Mouse (Mus musculus) midbrain, embryonic 14.5 days (tissue): ENCODE measurements around the gene Car15. TPM values are rescaled to one million over a fixed set of nuclear protein-coding genes. Genes with fewer than 3 reads are reported as not detected.
A peak's percentile ranks its signal among the peaks of the same experiment; 100 is the strongest.

ENCODE experiments used
- ATAC-seq: fragments of 200-750 bp; cut with Nextera tagmentation; 2 replicates; pipeline ENCODE4 v1.8.0; 2017; ENCODE audit warnings: moderate number of reproducible peaks, moderate library complexity; ENCODE audit not compliant: low FRiP score, low TSS enrichment
- DNase-seq: peaks from one replicate; pipeline ENCODE4 v3.0.0-alpha.2; 2015
- H3K27ac ChIP-seq: fragments of 300-500 bp; sonication (generic); replicated peaks from 2 replicates; pipeline ENCODE4 v1.5.1; 2014; ENCODE audit warnings: mild to moderate bottlenecking, low read depth, low read length, moderate library complexity
- H3K27me3 ChIP-seq: fragments of 300-500 bp; sonication (generic); 2 replicates; pipeline ENCODE4 v1.6.1; 2014; ENCODE audit warnings: low read length, control low read depth, mixed read lengths; ENCODE audit not compliant: control insufficient read depth, insufficient read depth
- H3K36me3 ChIP-seq: fragments of 300-500 bp; sonication (generic); 2 replicates; pipeline ENCODE4 v1.6.1; 2014; ENCODE audit warnings: low read length, control low read depth; ENCODE audit not compliant: control insufficient read depth, insufficient read depth
- H3K4me1 ChIP-seq: fragments of 300-500 bp; sonication (generic); 2 replicates; pipeline ENCODE4 v1.6.1; 2014; ENCODE audit warnings: mild to moderate bottlenecking, antibody characterized with exemption, low read length, control low read depth; ENCODE audit not compliant: control insufficient read depth, insufficient read depth
- H3K4me2 ChIP-seq: fragments of 300-500 bp; sonication (generic); 2 replicates; pipeline ENCODE4 v1.6.1; 2014; ENCODE audit warnings: mild to moderate bottlenecking, low read length, moderate library complexity
- H3K4me3 ChIP-seq: fragments of 300-500 bp; sonication (generic); replicated peaks from 2 replicates; pipeline ENCODE4 v1.5.1; 2014; ENCODE audit warnings: low read depth, low read length
- H3K9ac ChIP-seq: fragments of 300-500 bp; sonication (generic); replicated peaks from 2 replicates; pipeline ENCODE4 v1.6.1; 2014; ENCODE audit warnings: mild to moderate bottlenecking, low read length, moderate library complexity
- H3K9me3 ChIP-seq: fragments of 300-500 bp; sonication (generic); 2 replicates; pipeline ENCODE4 v1.6.1; 2016; ENCODE audit warnings: low read length, control low read depth, mixed read lengths; ENCODE audit not compliant: control insufficient read depth
- WGBS: fragments of 180-500 bp; shearing (Covaris S2); extraction: QIAGEN DNeasy Blood & Tissue Kit; methylation state at CpG from one replicate; pipeline ENCODE4 v1.1.7; 2014; 5-methylcytosine and 5-hydroxymethylcytosine counted together
- polyA plus RNA-seq: library from polyadenylated mRNA; unstranded; fragments of >200 nt; fragmentation: Nextera tagmentation; extraction: Ambion mirVana; gene quantifications from 2 replicates; pipeline ENCODE4 v1.2.1, GENCODE M21; 2014

Car15 gene
- polyA plus RNA-seq, 1 experiment from 2014 or later, result 3.9 TPM

DNA sequence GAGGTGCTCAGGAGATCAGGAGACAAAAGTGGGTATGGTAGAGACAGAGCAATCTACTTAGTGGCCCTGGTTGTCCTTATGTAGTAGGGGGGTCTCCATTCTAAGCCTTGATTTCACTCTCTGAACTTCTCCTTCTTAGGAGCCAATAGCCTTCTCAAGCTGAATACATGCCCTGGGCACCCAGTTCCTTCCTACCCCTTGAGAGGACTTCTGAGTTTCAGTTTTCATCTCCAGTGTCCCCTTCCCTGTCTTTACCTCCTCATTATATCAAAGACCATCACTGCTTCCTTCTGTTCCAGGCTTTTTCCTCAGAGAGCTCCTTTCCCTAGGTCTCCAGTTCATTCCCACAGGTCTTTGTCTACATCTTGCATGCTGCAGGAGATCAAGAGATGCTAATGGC lies 41.6 kb downstream of the Car15 start:
- peaks cover 61% of the 10 kb centered on the region for H3K27me3 ChIP-seq
- no peak for DNase-seq
- H3K4me3 ChIP-seq, result peak overlapping the region; percentile 42
- H3K4me2 ChIP-seq, result peak overlapping the region; percentile 79
- peaks cover 15% of the 10 kb centered on the region; the same call in 1 of the 2 replicates for H3K4me1 ChIP-seq
- peaks cover 23% of the 10 kb centered on the region for H3K36me3 ChIP-seq
- no peak overlapping the region for H3K27ac ChIP-seq
- no peaks in the 10 kb centered on the region for H3K9me3 ChIP-seq
- ATAC-seq, result no peak
- peak overlapping the region; percentile 56; the same call in 1 of the 2 replicates for H3K9ac ChIP-seq

DNA sequence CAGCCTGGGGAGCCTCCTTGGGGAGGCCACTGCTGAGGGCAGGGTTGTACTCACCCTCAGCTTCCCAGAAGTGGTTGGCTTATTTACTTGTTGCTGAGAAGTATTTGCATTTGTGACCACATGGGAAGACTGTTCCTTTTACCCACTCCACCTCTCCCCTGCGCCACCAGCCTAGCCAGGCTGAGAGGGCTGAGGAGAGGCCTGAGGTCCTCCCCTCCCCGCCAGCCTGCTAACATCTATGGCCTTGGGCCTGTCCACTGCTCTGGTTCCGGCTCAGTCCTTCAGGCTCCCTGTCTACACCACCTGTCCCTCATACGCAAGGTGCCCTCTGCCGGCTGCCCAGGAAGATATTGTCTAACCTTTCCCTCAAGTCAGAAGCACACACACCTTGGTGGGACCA lies 42.5 kb downstream of the Car15 start:
- ATAC-seq (no peak), DNase-seq (no peak)
- H3K36me3 ChIP-seq, result peaks cover 32% of the 10 kb centered on the region
- H3K4me3 ChIP-seq, result no peak overlapping the region
- 64% methylated on average over 5 of the region's 5 CpGs for WGBS
- peaks cover 15% of the 10 kb centered on the region; the same call in 1 of the 2 replicates for H3K4me1 ChIP-seq
- no peak overlapping the region for H3K27ac ChIP-seq
- no peak overlapping the region for H3K4me2 ChIP-seq
- peaks cover 53% of the 10 kb centered on the region for H3K27me3 ChIP-seq
- no peak overlapping the region for H3K9ac ChIP-seq
- H3K9me3 ChIP-seq, result no peaks in the 10 kb centered on the region

DNA sequence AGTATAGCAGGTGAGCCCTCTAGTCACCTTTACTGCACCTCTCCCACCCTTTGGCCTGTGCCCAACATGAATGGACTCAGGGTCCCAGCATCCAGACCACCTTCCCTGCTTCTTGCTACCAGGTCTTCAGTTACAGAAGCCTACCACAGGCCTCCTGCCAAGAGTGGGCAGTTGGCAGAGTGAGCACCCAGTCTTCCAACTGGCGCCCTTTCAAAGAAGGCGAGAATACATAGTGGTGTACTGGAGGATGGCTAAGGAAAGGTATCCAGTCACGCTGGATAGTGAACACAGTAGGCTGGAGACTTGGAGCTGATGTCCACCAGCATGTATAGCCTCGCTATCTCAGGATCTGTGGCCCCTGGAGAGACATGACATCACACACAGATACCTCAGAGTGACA lies 44.1 kb downstream of the Car15 start:
- Histone ChIP-seq H3K36me3 (peaks cover 44% of the 10 kb centered on the region), H3K9me3 (no peaks in the 10 kb centered on the region), H3K27ac (no peak overlapping the region), H3K9ac (no peak overlapping the region), H3K4me2 (no peak overlapping the region), H3K4me1 (peaks cover 15% of the 10 kb centered on the region; the same call in 1 of the 2 replicates), H3K4me3 (no peak overlapping the region), H3K27me3 (peaks cover 39% of the 10 kb centered on the region)
- no peak for ATAC-seq
- no peak for DNase-seq
- WGBS, result 86% methylated on average over 4 of the region's 4 CpGs

DNA sequence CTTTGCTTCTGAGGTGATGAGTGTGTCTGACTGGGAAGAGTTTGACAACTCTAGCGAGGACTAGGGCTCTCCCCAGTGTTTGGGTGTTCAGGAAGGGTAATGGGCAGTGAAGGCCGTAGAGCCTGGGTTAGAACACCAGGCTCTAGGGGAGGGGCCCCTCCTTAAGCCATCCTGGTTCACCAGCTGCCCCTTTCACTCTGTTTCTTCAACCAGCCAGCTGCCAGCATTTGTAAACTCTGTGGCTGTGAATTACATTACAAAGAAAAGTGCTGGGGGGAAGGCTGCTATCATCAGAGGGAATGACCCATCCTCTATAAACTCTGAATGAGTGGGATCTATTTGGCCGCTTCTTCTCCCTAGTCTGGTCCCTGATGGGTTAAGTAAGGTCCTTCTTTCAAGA lies 45.4 kb downstream of the Car15 start:
- H3K36me3 ChIP-seq, result peaks cover 55% of the 10 kb centered on the region
- 69% methylated on average over 3 of the region's 3 CpGs for WGBS

DNA sequence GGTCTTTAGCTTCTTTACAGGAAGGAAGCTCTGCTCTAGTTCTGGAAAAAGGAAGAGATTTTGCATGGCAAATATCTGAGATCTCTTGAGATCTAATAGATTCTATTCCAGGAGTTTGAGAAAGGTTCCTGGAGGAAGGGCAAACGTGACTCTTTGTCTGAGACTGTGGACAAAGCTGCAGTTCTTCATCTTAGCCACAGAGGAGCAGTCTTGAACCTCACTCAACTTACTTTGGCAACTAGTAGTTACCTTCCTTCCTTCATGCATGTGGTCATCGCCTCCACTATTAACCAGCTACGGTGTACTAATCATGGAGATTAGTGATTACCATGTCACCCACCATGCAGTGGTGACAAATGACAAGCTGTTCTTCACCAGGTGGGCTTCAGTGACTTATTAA lies 52.8 kb downstream of the Car15 start:
- 66% methylated on average over 3 of the region's 3 CpGs for WGBS
- no peak overlapping the region for H3K27ac ChIP-seq

More for the DNA sequence above, 45.4 kb downstream of the Car15 start:
- no peak overlapping the region for H3K27ac ChIP-seq
- H3K9ac ChIP-seq, result no peak overlapping the region
- H3K4me3 ChIP-seq, result no peak overlapping the region
- no peaks in the 10 kb centered on the region for H3K9me3 ChIP-seq
- DNase-seq (no peak), ATAC-seq (no peak)
- no peak overlapping the region for H3K4me2 ChIP-seq
- H3K27me3 ChIP-seq, result peaks cover 26% of the 10 kb centered on the region
- peaks cover 10% of the 10 kb centered on the region; the same call in 1 of the 2 replicates for H3K4me1 ChIP-seq

More for the DNA sequence above, 52.8 kb downstream of the Car15 start:
- Histone ChIP-seq H3K9me3 (no peaks in the 10 kb centered on the region), H3K4me3 (no peak overlapping the region), H3K9ac (no peak overlapping the region), H3K27me3 (no peaks in the 10 kb centered on the region), H3K36me3 (peaks cover 81% of the 10 kb centered on the region), H3K4me1 (no peaks in the 10 kb centered on the region), H3K4me2 (no peak overlapping the region)
- ATAC-seq (no peak), DNase-seq (no peak)

Other genes with a start within 250 kb of the Car15 start
- gene Smpd4, start 219.0 kb downstream of the Car15 start, polyA plus RNA-seq, result 29.1 and 29.3 TPM in 2 replicates
- 9.4 and 9.6 TPM in 2 replicates for gene Ccdc74a, start 191.9 kb downstream of the Car15 start, polyA plus RNA-seq
- gene Med15, start 105.5 kb downstream of the Car15 start, polyA plus RNA-seq, result 37.2 and 39.8 TPM in 2 replicates
- gene Klhl22, start 78.7 kb downstream of the Car15 start, polyA plus RNA-seq, result 75.5 and 75.6 TPM in 2 replicates
- gene Scarf2, start 41.1 kb downstream of the Car15 start, polyA plus RNA-seq, result 0.55 and 1.0 TPM in 2 replicates
- gene B830017H08Rik, start 5.2 kb downstream of the Car15 start, polyA plus RNA-seq, result 2.4 and 5.3 TPM in 2 replicates
- gene Gm20518, start 53.3 kb upstream of the Car15 start, polyA plus RNA-seq, result 0.54 and 0.55 TPM in 2 replicates
- gene Tssk1, start 55.9 kb upstream of the Car15 start, polyA plus RNA-seq, result 0.08 and 0.09 TPM in 2 replicates
- gene Dgcr2, start 60.2 kb upstream of the Car15 start, polyA plus RNA-seq, result 104 and 108 TPM in 2 replicates
- gene Tssk2, start 60.3 kb upstream of the Car15 start, polyA plus RNA-seq, result not detected in 2 replicates
- gene Ess2, start 73.0 kb upstream of the Car15 start, polyA plus RNA-seq, result 44.1 and 44.6 TPM in 2 replicates
- 0.84 and 0.93 TPM in 2 replicates for gene Gsc2, start 76.7 kb upstream of the Car15 start, polyA plus RNA-seq
- 145 and 157 TPM in 2 replicates for gene Slc25a1, start 89.9 kb upstream of the Car15 start, polyA plus RNA-seq
- gene Vpreb2, start 142.1 kb upstream of the Car15 start, polyA plus RNA-seq, result not detected in 2 replicates
- 157 and 187 TPM in 2 replicates for gene Dgcr6, start 214.5 kb upstream of the Car15 start, polyA plus RNA-seq